Mouse (Mus musculus) heart, adult 11 months (tissue): ENCODE results near the gene Trim69.
A peak's percentile ranks its signal among the peaks of the same experiment; 100 is the strongest.
"Not testable (repeated sequence)": the region's sequence is repeated elsewhere in the genome, so short reads cannot be mapped to it uniquely, and the experiment has no call there.

ENCODE experiments used
- DNase-seq: peaks from one replicate; pipeline ENCODE4 v3.0.0; 2022

The Trim69 gene

GRCm38 (mm10) chr2:122217075-122217474, 56.6 kb downstream of the Trim69 start:
- DNase-seq = not testable (repeated sequence)

GRCm38 (mm10) chr2:122218234-122218633, 57.7 kb downstream of the Trim69 start:
- DNase-seq = no peak

DNA sequence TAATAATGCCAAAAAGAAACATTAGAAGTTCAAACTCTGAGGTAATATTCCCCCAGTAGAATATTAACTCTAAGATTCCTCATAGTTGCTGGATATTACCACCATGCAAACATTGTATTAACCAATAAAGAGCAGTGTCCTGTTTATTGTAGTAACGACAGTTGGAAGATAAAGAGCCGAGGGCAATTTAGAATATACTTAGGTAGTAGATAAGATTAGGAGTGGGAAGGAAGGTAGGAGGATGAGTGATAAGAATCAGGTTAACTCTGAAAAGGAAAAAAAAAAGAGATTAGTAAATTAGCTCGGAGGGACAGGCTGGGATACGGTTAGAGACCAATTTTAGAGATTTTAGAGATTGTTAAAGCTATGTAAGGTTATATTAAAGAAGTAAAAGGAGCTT, 60.9 kb downstream of the Trim69 start:
- DNase-seq = no peak

DNA sequence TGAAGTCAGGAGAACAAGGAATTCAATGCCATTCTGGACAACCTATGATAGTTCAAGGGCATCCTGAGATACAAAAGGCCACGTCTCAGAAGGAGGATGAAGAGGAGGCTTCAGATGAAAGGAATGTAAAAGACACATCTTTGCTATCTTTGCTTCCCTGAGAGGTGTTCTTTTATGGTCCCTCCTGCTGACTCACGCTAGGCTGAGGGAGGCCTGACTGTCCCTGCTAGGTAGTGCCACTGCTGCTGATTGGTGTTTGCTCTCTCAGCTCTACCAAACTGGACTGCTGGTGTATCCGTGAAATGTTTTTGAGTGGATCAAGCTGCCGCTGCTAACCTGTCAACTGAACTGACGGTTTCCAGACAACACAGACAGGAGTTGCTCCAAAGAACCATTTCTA, 61.3 kb downstream of the Trim69 start:
- peak; percentile 79 for DNase-seq

DNA sequence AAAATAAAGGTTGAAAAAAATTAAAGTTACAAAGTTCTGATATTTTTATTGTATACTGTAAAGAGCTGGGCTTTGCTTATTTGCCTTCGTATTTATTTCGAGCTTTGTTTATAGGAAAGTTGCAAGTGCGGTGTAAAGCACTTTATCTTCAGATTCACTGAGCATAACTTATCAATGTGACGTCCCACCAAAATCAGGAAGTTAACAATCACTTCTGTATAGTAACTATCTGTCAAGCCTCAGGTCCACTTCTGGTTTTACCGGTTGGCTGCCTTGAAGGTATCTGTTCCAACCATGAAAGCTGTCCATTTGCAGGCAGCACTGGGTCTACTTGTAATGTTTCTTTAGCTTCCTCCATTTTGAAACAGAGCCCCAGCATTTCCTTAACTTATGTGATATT, 61.8 kb downstream of the Trim69 start:
- DNase-seq = peak; percentile 35

DNA sequence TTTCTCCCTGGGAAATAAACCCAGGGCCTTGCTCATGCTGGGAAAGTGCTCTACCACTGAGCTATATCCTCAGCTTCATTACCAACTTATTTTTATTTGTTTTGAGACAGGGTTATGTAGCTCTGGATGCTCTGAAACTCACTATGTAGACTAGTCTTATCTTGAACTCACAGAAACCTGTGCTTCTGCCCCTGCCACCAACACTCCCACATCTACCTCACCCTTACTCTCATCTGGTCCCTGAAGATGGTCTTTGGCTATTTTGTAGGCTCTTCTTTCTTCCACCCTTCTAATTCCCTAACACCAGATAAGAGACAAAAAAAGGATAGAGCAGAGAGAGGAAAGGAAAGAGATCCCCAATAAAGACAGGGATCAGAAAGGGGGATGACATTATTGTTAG, 63.2 kb downstream of the Trim69 start:
- DNase-seq = no peak
